Mouse (Mus musculus) heart, postnatal 0 days (tissue): Measurements from ENCODE around the gene Bri3.

Experiments
- CTCF ChIP-seq: IDR thresholded peaks from 2 replicates; pipeline ENCODE4 v1.5.1; 2016; ENCODE audit warnings: antibody characterized with exemption, control low read depth, low read depth
- EP300 ChIP-seq: IDR thresholded peaks from 2 replicates; pipeline ENCODE4 v1.6.1; 2016; ENCODE audit warnings: antibody characterized with exemption, low read depth

DNA sequence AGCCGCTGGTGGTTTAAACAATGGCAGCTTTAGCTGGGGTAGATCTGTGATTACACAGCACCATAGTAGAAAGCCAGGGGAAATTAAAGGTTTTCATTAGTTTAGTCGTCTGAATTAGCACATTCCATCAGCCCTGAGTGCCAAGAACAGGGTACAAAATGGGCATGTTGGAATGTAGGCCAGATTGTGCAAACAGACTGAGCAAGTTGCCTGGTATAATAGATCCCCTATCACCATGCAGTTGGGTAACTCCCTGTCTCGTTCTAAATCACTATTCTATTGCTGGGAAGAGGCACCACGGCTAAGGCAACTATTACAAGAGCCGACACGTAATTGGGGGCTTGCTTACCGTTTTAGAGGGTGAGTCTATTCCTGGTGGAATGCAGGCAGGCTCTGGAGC is 9.5 kb upstream of the Bri3 start:
- TF ChIP-seq CTCF: no peak
- TF ChIP-seq EP300: no peak
